Mouse (Mus musculus) forebrain, embryonic 10.5 days (tissue): ENCODE results near the gene Trpc3. TPM values are rescaled to one million over a fixed set of nuclear protein-coding genes. Genes with fewer than 3 reads are reported as not detected.
"Not testable (repeated sequence)": the region's sequence is repeated elsewhere in the genome, so short reads cannot be mapped to it uniquely, and the experiment has no call there.

Experiments used
- DNase-seq: peaks from one replicate; pipeline ENCODE4 v3.0.0-alpha.2; 2017; ENCODE audit warnings: low spot score; ENCODE audit errors: extremely low spot score
- H3K27ac ChIP-seq: fragments of 300-500 bp; sonication (generic); 2 replicates; pipeline ENCODE4 v1.5.1; 2016; ENCODE audit warnings: mild to moderate bottlenecking
- H3K27me3 ChIP-seq: fragments of 300-500 bp; sonication (generic); 2 replicates; pipeline ENCODE4 v1.6.1; 2016; ENCODE audit warnings: mild to moderate bottlenecking; ENCODE audit not compliant: poor library complexity, severe bottlenecking
- H3K36me3 ChIP-seq: fragments of 300-500 bp; sonication (generic); replicated peaks from 2 replicates; pipeline ENCODE4 v1.6.1; 2016; ENCODE audit warnings: mild to moderate bottlenecking, moderate library complexity
- H3K4me1 ChIP-seq: fragments of 300-500 bp; sonication (generic); 2 replicates; pipeline ENCODE4 v1.6.1; 2016
- H3K4me3 ChIP-seq: fragments of 300-500 bp; sonication (generic); 2 replicates; pipeline ENCODE4 v1.5.1; 2016; ENCODE audit warnings: mild to moderate bottlenecking, moderate library complexity
- H3K9me3 ChIP-seq: fragments of 300-500 bp; sonication (generic); 2 replicates; pipeline ENCODE4 v1.6.1; 2016; ENCODE audit warnings: mild to moderate bottlenecking, moderate library complexity
- WGBS: fragments of 180-500 bp; shearing (Covaris S2); methylation state at CpG from one replicate; pipeline ENCODE4 v1.1.7; 2016; 5-methylcytosine and 5-hydroxymethylcytosine counted together
- polyA plus RNA-seq: library from polyadenylated mRNA; unstranded; fragments of >200 nt; fragmentation: Nextera tagmentation; extraction: Ambion mirVana; gene quantifications from 2 replicates; pipeline ENCODE4 v1.2.1, GENCODE M21; 2016

The Trpc3 gene
- polyA plus RNA-seq, 1 experiment from 2014 or later: 1.5 TPM

DNA sequence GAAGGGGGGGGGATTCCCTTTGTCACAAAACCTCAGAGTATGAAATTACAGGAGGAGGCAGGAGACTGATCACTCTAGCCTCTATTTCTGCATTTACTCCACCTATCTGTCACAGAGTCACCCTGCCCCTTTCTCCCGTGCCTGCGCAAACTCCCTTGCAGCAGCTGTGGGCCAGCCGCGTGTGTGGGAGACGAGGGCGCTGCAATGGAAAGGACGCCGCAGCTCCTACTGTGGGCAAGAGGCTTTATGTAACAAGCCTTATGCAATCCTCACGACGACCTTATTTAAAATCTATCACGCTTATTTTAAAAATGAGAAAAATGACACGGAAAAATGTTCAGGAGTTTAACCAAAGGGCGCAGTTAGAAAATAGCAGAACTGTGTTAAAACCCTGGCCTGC lies 47.2 kb downstream of the Trpc3 start:
- Histone ChIP-seq H3K4me1 (no peaks in the 10 kb centered on the region), H3K9me3 (no peaks in the 10 kb centered on the region), H3K36me3 (no peaks in the 10 kb centered on the region), H3K27me3 (no peaks in the 10 kb centered on the region), H3K4me3 (no peak overlapping the region), H3K27ac (no peak overlapping the region)
- DNase-seq: no peak
- 75% methylated on average over 13 of the region's 13 CpGs for WGBS

DNA sequence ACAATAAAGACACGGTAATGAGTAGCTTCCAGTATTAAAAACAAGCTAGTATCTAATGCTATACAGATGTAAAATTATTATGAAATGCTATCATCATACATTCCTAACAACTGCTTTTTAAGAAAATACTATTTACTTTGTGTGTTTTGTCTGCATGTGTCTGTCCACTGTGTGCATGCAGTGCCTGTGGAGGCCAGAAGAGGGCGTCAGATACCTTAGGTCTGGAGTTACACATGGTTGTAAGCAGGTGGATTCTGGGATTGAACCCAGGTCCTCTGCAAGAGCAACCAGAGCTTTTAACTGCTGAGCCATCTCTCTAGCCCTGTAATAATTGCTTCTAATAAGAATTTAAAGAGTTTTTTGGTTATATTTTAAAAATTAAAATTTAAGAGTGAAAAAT lies 49.2 kb downstream of the Trpc3 start:
- H3K27ac ChIP-seq: no peak overlapping the region
- no peak overlapping the region for H3K4me3 ChIP-seq
- no peaks in the 10 kb centered on the region for H3K4me1 ChIP-seq
- H3K36me3 ChIP-seq: no peaks in the 10 kb centered on the region
- no peaks in the 10 kb centered on the region for H3K9me3 ChIP-seq
- H3K27me3 ChIP-seq: no peaks in the 10 kb centered on the region
- DNase-seq: no peak
- 65% methylated on average over 2 of the region's 2 CpGs for WGBS

DNA sequence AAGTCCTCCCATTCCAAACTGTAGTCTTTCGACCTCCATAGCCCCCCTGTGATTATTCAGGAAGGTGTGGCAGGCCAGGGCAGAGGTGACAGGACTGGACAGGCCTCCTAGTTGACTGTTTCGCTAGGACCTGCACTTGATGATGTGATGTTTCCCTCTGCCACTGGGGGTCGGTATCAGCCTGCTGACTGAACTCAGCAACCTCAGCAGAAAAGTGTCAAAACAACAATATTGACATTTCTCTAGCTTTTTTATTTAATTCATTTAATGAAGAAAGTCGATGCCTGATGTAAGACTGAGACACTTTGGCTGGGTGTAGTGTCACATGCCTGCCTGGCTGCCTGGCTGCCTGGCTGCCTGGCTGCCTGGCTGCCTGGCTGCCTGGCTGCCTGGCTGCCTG lies 54.5 kb downstream of the Trpc3 start:
- H3K9me3 ChIP-seq: no peaks in the 10 kb centered on the region
- WGBS: 27% methylated on average over 4 of the region's 4 CpGs
- no peaks in the 10 kb centered on the region for H3K36me3 ChIP-seq
- H3K27me3 ChIP-seq: no peaks in the 10 kb centered on the region
- H3K4me1 ChIP-seq: no peaks in the 10 kb centered on the region
- H3K4me3 ChIP-seq: no peak overlapping the region
- peak; percentile 18 for DNase-seq
- H3K27ac ChIP-seq: no peak overlapping the region

DNA sequence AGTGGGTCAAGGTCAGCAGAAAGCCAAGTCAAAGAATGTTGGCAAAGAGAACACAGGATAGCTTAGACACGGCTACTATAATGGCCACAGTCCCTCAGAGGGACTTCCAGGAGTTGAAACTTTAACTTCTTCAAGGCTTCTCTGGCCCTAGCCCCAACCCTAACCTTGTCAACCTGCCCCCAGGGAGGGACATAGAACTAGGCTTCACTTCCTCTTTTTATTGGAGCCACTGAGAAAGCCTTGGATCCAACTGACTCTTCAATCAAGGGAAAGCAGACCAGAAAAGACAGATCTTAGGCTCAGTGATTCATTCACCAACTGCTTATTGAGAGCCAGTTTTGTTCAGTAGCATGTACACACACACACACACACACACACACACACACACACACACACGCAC lies 63.2 kb downstream of the Trpc3 start:
- H3K4me3 ChIP-seq: no peak overlapping the region

DNA sequence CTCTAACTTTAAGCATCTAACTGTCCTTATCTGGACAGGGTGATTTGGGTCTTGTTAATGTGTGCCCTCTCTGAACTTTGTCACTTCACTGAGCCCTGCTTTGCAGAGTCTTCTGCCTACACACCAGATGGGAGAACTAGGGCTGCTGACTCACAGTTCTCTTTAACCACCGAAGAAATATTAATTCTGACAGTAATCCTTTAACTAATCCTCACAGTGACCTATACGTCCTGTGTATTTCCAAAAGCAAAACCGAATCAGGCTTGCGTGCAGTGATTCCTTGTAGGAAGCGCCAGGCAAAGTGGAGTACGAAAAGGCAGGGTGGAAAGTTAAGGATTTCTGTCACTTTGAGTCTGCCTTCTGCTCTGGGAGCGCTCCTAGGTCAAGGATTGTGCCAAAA lies 71.8 kb downstream of the Trpc3 start:
- Histone ChIP-seq H3K36me3 (no peaks in the 10 kb centered on the region), H3K4me3 (no peak overlapping the region), H3K27ac (no peak overlapping the region), H3K4me1 (peaks cover 13% of the 10 kb centered on the region), H3K9me3 (no peaks in the 10 kb centered on the region), H3K27me3 (peaks cover 9% of the 10 kb centered on the region; the same call in 1 of the 2 replicates)
- WGBS: 77% methylated on average over 7 of the region's 7 CpGs
- no peak for DNase-seq

More for the DNA sequence above, 63.2 kb downstream of the Trpc3 start:
- no peaks in the 10 kb centered on the region for H3K4me1 ChIP-seq
- H3K27ac ChIP-seq: no peak overlapping the region
- H3K27me3 ChIP-seq: no peaks in the 10 kb centered on the region
- DNase-seq: no peak
- H3K9me3 ChIP-seq: no peaks in the 10 kb centered on the region
- 83% methylated on average over 2 of the region's 2 CpGs for WGBS
- H3K36me3 ChIP-seq: no peaks in the 10 kb centered on the region

DNA sequence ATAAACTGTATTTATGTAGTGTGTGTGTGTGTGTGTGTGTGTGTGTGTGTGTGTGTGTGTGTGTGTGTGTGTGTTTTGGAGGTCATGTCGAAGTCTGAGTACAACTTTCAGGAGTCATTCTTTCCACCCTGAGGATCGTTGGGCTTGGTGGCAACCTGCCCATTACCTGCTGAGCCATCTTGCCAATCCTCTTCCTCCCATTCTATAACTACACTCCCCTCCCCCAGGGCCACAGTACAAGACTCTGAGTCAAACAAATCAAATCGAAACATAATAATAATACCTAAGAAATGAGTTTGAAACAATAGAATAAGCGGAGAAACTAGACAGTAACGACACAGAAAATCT lies 76.1 kb downstream of the Trpc3 start:
- H3K27me3 ChIP-seq: peaks cover 9% of the 10 kb centered on the region; the same call in 1 of the 2 replicates
- no peaks in the 10 kb centered on the region for H3K9me3 ChIP-seq
- DNase-seq: no peak
- H3K4me1 ChIP-seq: peaks cover 19% of the 10 kb centered on the region
- H3K27ac ChIP-seq: no peak overlapping the region
- H3K36me3 ChIP-seq: 0 out of 2 replicates have a peak, but pooled peaks cover 3% of the 10 kb centered on the region
- WGBS: 74% methylated on average over 5 of the region's 5 CpGs
- no peak overlapping the region for H3K4me3 ChIP-seq

DNA sequence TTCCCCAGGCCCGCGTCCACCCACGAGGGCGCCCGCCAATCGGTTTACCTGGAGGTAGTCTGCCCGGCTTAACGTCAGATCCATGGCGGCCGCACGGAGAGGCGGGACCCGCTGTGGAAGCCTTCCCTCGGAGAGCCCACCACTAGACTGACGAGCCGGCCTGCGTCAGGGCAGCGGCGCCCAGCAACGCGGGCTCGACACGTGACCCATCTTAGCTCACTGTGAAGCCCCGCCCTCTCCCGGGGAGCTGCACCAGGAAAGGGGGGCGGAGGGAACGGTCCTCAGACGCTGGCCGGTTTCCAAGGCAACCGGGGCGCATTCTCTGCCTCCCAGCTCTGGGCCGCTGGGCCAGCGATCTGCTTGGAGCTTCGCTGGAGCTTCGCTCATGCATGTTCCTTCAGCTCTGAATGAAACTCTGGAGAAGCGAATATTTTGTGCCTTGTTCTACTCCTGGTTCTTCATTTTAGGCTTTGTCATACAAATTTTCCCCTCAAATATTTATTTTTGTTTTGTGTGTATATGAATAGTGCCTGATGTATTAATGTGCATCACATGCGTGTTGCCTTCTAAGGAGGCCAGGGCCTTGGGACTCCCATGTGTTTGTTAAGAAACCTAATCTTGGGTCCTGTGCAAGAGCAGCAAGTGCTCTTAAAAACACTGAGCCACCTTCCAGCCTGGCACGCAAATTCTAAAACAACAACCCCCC lies 76.6 kb downstream of the Trpc3 start, which contains the start of gene Bbs7:
Gene Bbs7, minus strand, starts transcription at position 276 of the 706 bp plus-strand sequence.
- Histone ChIP-seq H3K27ac (peak within 1 kb of the TSS; percentile 88), H3K4me3 (peak within 1 kb of the TSS; percentile 78), H3K27me3 (peaks cover 9% of the 10 kb centered on the region; the same call in 1 of the 2 replicates), H3K36me3 (0 out of 2 replicates have a peak, but pooled peaks cover 3% of the 10 kb centered on the region), H3K9me3 (no peaks in the 10 kb centered on the region), H3K4me1 (peaks cover 16% of the 10 kb centered on the region)
- DNase-seq: peak; percentile 97
- WGBS: 5% methylated on average over 38 of the region's 38 CpGs

DNA sequence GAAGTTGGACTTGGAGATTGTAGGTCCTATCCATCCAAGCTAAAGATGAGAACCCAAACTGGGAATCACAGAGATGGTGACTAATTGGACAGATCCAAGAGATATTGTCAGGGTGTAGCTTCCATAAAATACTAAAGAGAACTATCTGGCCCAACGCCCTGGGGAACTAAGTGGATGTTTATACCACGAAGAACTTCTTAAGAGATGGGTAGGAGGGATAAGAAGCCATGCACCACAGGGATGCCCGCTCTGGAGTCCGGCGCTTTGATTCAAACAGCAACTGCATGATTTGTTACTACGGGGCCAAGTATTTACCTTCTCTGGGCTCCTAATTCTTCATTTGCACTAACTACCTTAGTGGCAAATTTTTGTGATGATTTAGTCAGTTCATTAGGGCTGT lies 77.3 kb downstream of the Trpc3 start:
- peak overlapping the region; percentile 78 for H3K4me3 ChIP-seq
- WGBS: 6% methylated on average over 6 of the region's 6 CpGs
- H3K27me3 ChIP-seq: peaks cover 9% of the 10 kb centered on the region; the same call in 1 of the 2 replicates
- 0 out of 2 replicates have a peak, but pooled peaks cover 3% of the 10 kb centered on the region for H3K36me3 ChIP-seq
- H3K9me3 ChIP-seq: no peaks in the 10 kb centered on the region
- no peak for DNase-seq
- peaks cover 14% of the 10 kb centered on the region for H3K4me1 ChIP-seq
- H3K27ac ChIP-seq: peak overlapping the region; percentile 88

DNA sequence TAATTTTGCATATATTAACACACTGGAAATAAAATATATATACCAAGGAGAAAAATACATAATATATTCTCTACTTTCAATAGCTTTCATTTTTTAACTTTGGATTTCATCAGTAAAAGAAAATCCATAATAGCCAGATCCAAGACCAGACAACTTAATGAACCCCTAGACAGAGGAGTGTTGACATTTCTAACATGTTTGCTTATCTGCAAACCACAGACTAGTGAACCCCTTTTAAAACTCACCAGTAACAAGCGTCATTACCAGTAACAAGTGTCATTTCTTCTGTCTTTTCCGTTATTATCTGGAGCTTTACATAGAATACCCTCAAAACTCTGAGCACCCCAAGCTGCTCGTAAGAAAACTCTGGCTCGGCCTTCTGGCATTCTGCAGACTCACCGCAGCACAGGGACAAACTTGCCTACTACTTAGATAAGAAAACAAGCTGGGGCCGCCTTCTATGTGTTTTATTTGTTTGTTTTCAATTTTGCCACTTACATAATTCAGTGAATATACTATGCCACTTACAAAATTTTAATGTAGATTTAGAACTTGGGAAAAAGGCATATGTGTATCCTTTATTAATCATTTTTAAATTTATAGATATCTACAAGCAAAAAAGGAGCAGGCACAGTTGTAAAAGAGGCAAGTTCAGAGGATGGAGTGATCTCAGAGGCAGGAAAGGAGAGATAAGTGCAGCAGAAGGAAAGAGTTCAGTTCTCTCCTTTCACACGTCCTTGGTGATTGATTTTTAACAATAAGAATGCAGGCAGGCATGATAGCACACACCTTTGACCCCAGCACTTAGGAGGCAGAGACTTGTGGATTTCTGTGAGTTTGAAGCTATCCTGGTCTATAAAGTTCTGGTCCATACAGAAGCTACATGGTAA lies 83.8 kb downstream of the Trpc3 start:
- H3K4me3 ChIP-seq: no peak overlapping the region
- no peaks in the 10 kb centered on the region for H3K27me3 ChIP-seq
- no peaks in the 10 kb centered on the region for H3K9me3 ChIP-seq
- 0 out of 2 replicates have a peak, but pooled peaks cover 3% of the 10 kb centered on the region for H3K36me3 ChIP-seq
- H3K4me1 ChIP-seq: no peaks in the 10 kb centered on the region
- H3K27ac ChIP-seq: no peak overlapping the region
- WGBS: 82% methylated on average over 7 of the region's 7 CpGs
- no peak for DNase-seq

DNA sequence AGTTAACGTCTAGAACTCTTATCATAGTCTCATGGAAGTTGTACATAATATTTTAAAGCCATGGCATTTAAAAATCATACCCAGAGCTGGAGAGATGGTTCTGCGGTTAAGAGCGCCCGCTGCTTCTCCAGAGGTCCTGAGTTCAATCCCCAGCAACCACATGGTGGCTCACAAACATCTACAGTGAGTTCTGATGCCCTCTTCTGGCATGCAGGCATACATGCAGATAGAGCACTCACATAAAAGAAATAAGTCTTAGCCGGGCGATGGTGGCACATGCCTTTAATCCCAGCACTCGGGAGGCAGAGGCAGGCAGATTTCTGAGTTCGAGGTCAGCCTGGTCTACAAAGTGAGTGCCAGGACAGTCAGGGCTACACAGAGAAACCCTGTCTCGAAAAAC lies 90.2 kb downstream of the Trpc3 start:
- not testable (repeated sequence) for H3K27me3 ChIP-seq, H3K36me3 ChIP-seq, H3K4me1 ChIP-seq, H3K4me3 ChIP-seq, H3K27ac ChIP-seq, H3K9me3 ChIP-seq, DNase-seq
- WGBS: 90% methylated on average over 9 of the region's 9 CpGs

DNA sequence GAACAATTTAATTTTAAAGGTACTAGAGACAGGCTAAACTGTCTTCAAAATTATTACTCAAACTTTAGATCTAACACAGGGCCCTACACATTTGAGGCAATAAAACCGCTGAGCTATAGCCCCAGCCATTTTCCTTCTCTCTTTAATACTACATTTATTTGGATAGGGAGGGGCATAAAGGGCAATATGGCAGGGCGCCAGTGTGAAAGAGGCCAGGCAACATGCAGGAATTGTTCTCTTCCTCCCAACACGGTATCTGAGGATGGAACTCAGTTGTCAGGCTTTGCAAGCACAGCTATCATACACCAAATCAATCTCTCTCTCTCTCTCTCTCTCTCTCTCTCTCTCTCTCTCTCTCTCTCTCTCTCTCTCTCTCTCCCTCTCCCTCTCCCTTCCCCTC lies 91.2 kb downstream of the Trpc3 start:
- WGBS: 85% methylated on average over 3 of the region's 3 CpGs
- H3K36me3 ChIP-seq: 0 out of 2 replicates have a peak, but pooled peaks cover 2% of the 10 kb centered on the region
- no peak overlapping the region for H3K4me3 ChIP-seq
- H3K27ac ChIP-seq: no peak overlapping the region
- no peak for DNase-seq
- no peaks in the 10 kb centered on the region for H3K4me1 ChIP-seq
- no peaks in the 10 kb centered on the region for H3K27me3 ChIP-seq
- H3K9me3 ChIP-seq: no peaks in the 10 kb centered on the region

DNA sequence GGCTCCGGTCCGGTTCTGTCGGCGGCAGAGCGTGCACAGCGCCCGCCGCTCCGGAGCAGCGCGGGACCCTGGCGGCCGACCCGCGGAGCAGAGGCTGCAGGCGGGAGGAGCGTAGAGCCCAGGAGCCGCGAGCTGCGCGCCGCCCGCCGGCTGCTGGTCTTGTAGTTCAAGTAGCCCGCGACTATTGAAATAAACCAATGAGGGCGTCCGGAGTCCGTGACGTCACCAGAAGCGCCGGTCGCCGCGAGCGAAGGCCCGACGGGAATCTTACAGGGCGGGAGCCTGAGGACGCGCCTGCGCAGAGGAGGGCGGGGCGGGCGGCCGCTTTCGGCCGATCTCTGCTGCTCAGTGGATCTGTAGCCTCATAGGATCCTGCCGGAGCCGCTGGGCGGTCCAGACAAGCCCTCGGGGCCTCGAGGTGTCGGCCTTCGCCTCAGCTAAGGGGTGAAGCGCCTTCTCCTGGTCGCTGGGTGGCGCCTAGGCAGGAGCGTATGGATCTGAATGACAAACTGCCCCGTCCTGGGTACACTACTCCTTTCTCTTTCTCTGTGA lies 118.1 kb downstream of the Trpc3 start, which contains the start of gene Ccna2:
Gene Ccna2, minus strand, starts transcription at position 324 of the 552 bp plus-strand sequence.
- H3K4me3 ChIP-seq: peak within 1 kb of the TSS; percentile 98
- H3K9me3 ChIP-seq: no peaks in the 10 kb centered on the region
- under 1% methylated on average over 60 of the region's 60 CpGs for WGBS
- H3K27me3 ChIP-seq: no peaks in the 10 kb centered on the region
- peaks cover 18% of the 10 kb centered on the region for H3K4me1 ChIP-seq
- peak within 1 kb of the TSS; percentile 98 for H3K27ac ChIP-seq
- peak; percentile 99 for DNase-seq
- H3K36me3 ChIP-seq: peaks cover 38% of the 10 kb centered on the region
